Mouse (Mus musculus) CH12.LX (cell line): Measurements from ENCODE around the gene Klra5.

ENCODE experiments used
- EP300 ChIP-seq: IDR thresholded peaks from 2 replicates; pipeline ENCODE4 v1.6.1; 2011; ENCODE audit warnings: low read length, improper control_type of control experiment
- MXI1 ChIP-seq: IDR thresholded peaks from 2 replicates; pipeline ENCODE4 v1.6.1; 2011; ENCODE audit warnings: mild to moderate bottlenecking, low read depth, low read length, improper control_type of control experiment
- POLR2A ChIP-seq: IDR thresholded peaks from 2 replicates; pipeline ENCODE4 v1.6.1; 2011; ENCODE audit warnings: low read depth, mild to moderate bottlenecking, improper control_type of control experiment, low read length
- USF1 ChIP-seq: IDR thresholded peaks from 2 replicates; pipeline ENCODE4 v1.6.1; 2014; ENCODE audit warnings: low read depth, mild to moderate bottlenecking, inconsistent platforms, low read length, improper control_type of control experiment

GRCm38 (mm10) chr6:129916996-129917395 is 454 bp downstream of the Klra5 start:
- TF ChIP-seq POLR2A, result no peak
- no peak for TF ChIP-seq EP300
- no peak for TF ChIP-seq MXI1
- no peak for TF ChIP-seq USF1
